Mouse (Mus musculus) midbrain, embryonic 14.5 days (tissue): ENCODE results near the gene Ube2e1. TPM values are rescaled to one million over a fixed set of nuclear protein-coding genes. Genes with fewer than 3 reads are reported as not detected.

Experiments used
- ATAC-seq: fragments of 200-750 bp; cut with Nextera tagmentation; 2 replicates; pipeline ENCODE4 v1.8.0; 2017; ENCODE audit warnings: moderate number of reproducible peaks, moderate library complexity; ENCODE audit not compliant: low FRiP score, low TSS enrichment
- DNase-seq: peaks from one replicate; pipeline ENCODE4 v3.0.0-alpha.2; 2015
- H3K27ac ChIP-seq: fragments of 300-500 bp; sonication (generic); replicated peaks from 2 replicates; pipeline ENCODE4 v1.5.1; 2014; ENCODE audit warnings: mild to moderate bottlenecking, low read depth, low read length, moderate library complexity
- H3K27me3 ChIP-seq: fragments of 300-500 bp; sonication (generic); 2 replicates; pipeline ENCODE4 v1.6.1; 2014; ENCODE audit warnings: low read length, control low read depth, mixed read lengths; ENCODE audit not compliant: control insufficient read depth, insufficient read depth
- H3K36me3 ChIP-seq: fragments of 300-500 bp; sonication (generic); 2 replicates; pipeline ENCODE4 v1.6.1; 2014; ENCODE audit warnings: low read length, control low read depth; ENCODE audit not compliant: control insufficient read depth, insufficient read depth
- H3K4me1 ChIP-seq: fragments of 300-500 bp; sonication (generic); 2 replicates; pipeline ENCODE4 v1.6.1; 2014; ENCODE audit warnings: mild to moderate bottlenecking, antibody characterized with exemption, low read length, control low read depth; ENCODE audit not compliant: control insufficient read depth, insufficient read depth
- H3K4me2 ChIP-seq: fragments of 300-500 bp; sonication (generic); 2 replicates; pipeline ENCODE4 v1.6.1; 2014; ENCODE audit warnings: mild to moderate bottlenecking, low read length, moderate library complexity
- H3K4me3 ChIP-seq: fragments of 300-500 bp; sonication (generic); replicated peaks from 2 replicates; pipeline ENCODE4 v1.5.1; 2014; ENCODE audit warnings: low read depth, low read length
- H3K9ac ChIP-seq: fragments of 300-500 bp; sonication (generic); replicated peaks from 2 replicates; pipeline ENCODE4 v1.6.1; 2014; ENCODE audit warnings: mild to moderate bottlenecking, low read length, moderate library complexity
- H3K9me3 ChIP-seq: fragments of 300-500 bp; sonication (generic); 2 replicates; pipeline ENCODE4 v1.6.1; 2016; ENCODE audit warnings: low read length, control low read depth, mixed read lengths; ENCODE audit not compliant: control insufficient read depth
- WGBS: fragments of 180-500 bp; shearing (Covaris S2); extraction: QIAGEN DNeasy Blood & Tissue Kit; methylation state at CpG from one replicate; pipeline ENCODE4 v1.1.7; 2014; 5-methylcytosine and 5-hydroxymethylcytosine counted together
- polyA plus RNA-seq: library from polyadenylated mRNA; unstranded; fragments of >200 nt; fragmentation: Nextera tagmentation; extraction: Ambion mirVana; gene quantifications from 2 replicates; pipeline ENCODE4 v1.2.1, GENCODE M21; 2014

Ube2e1 gene
- polyA plus RNA-seq, 1 experiment from 2014 or later = 83.0 TPM

DNA sequence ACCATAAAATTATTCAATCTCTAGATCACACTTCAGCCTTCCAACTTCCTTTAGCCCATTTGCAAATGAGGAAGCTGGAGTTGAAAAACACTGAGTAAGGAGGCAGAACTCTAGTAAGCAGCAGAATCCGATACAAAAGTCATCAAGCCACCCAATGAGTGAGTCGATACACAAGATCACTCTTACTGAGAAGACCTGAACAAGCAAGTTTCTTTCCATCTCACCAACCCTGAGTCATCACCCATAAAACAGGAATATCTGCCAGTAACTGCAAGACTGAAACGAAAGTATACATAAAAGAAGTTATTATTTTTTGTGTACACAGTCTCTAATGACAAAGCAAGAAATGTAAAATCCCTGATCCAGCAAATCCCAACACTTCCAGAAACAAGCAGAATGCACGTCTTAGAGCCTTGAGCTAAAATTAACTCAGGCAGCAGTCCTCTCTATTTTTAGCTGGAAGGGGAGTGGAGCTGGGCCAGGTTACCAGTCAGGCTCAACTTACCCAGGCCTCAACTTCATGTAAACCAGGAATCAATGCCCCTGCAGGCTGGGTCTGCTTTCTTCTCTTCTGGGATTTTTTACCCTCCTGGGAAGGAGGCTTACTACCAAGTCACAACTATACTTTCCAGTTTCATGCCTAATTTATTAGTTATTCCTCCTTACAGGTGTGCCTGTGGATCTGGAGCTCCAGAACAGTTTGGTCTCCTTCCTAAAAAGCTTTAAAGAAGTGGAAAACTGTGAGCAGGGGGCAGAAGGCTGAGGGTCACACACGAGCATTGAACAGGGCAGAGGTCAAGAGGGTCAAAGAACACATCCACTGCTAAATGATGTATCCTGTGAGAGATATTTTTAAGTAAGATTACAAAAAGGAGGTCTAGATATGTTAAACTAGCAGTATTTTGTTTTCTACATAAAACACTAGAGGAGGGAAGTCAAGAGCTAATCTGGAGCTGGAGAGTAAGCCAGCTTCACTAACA is 97.4 kb downstream of the Ube2e1 start:
- H3K4me2 ChIP-seq = no peak overlapping the region
- no peak overlapping the region for H3K4me3 ChIP-seq
- 65% methylated on average over 5 of the region's 5 CpGs for WGBS
- H3K4me1 ChIP-seq = no peaks in the 10 kb centered on the region
- DNase-seq (no peak), ATAC-seq (no peak)
- H3K9me3 ChIP-seq = no peaks in the 10 kb centered on the region
- H3K9ac ChIP-seq = no peak overlapping the region
- H3K27me3 ChIP-seq = no peaks in the 10 kb centered on the region
- no peaks in the 10 kb centered on the region for H3K36me3 ChIP-seq
- no peak overlapping the region for H3K27ac ChIP-seq

DNA sequence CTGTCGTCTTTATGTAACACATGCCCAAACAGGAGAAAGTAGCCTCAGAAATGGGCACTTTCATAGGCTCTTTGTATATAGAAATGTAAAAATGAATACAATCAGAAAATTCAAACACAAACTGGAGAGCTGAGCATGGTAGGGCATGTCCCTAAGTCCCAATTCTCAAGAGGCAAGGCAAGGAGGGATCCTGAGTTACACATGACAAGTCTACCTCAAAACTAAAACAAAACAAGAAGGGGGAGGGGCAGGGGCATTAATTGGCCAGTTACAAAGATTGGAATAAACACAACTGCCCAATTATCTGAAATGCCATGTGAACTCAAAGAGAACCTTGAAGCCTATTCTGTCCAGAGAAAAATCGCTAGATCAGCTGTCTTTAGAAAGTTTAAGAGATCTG is 98.6 kb downstream of the Ube2e1 start:
- Histone ChIP-seq H3K9ac (no peak overlapping the region), H3K36me3 (no peaks in the 10 kb centered on the region), H3K27me3 (no peaks in the 10 kb centered on the region), H3K4me3 (no peak overlapping the region), H3K4me1 (no peaks in the 10 kb centered on the region), H3K4me2 (no peak overlapping the region), H3K9me3 (no peaks in the 10 kb centered on the region), H3K27ac (no peak overlapping the region)
- ATAC-seq (no peak), DNase-seq (no peak)
- 90% methylated on average over 2 of the region's 2 CpGs for WGBS

Other genes starting within 250 kb of the Ube2e1 start
- gene Nr1d2, start 92.7 kb downstream of the Ube2e1 start, polyA plus RNA-seq = 3.6 and 7.0 TPM in 2 replicates
- gene Nkiras1, start 60.7 kb downstream of the Ube2e1 start, polyA plus RNA-seq = 38.0 and 54.5 TPM in 2 replicates
- gene Rpl15, start 60.5 kb downstream of the Ube2e1 start, polyA plus RNA-seq = 350 and 371 TPM in 2 replicates